Mouse (Mus musculus): ENCODE data around the gene Frmd6.

Frmd6 gene

GRCm38 (mm10) chr12:70906867-70907266, 81.6 kb downstream of the Frmd6 start:
- no peak for DNase-seq

GRCm38 (mm10) chr12:70907651-70908050, 82.3 kb downstream of the Frmd6 start:
- DNase-seq, result no peak

GRCm38 (mm10) chr12:70908076-70908475, 82.8 kb downstream of the Frmd6 start:
- DNase-seq, result no peak

GRCm38 (mm10) chr12:70910241-70910720, 85.0 kb downstream of the Frmd6 start:
- peak; percentile 67 for DNase-seq

- peak; percentile 80 for DNase-seq
Measured at GRCm38 (mm10) chr12:70911029-70911428, 85.7 kb downstream of the Frmd6 start.

GRCm38 (mm10) chr12:70911676-70912379, 86.5 kb downstream of the Frmd6 start:
- no peak for DNase-seq

- peak; percentile 56 for DNase-seq
Measured at GRCm38 (mm10) chr12:70913429-70913828, 88.1 kb downstream of the Frmd6 start.

GRCm38 (mm10) chr12:70914387-70914786, 89.1 kb downstream of the Frmd6 start:
- no peak for DNase-seq

- no peak for DNase-seq
Measured at GRCm38 (mm10) chr12:70929781-70930180, 104.5 kb downstream of the Frmd6 start.

- DNase-seq, result no peak
Measured at GRCm38 (mm10) chr12:70937150-70937549, 111.8 kb downstream of the Frmd6 start.

GRCm38 (mm10) chr12:70937571-70938384, 112.5 kb downstream of the Frmd6 start, which contains the start of gene Actr10:
Gene Actr10, plus strand, starts transcription at chr12:70937857.
- DNase-seq, result peak; percentile 92

- no peak for DNase-seq
Measured at GRCm38 (mm10) chr12:70940806-70941205, 115.5 kb downstream of the Frmd6 start.

- DNase-seq, result no peak
Measured at GRCm38 (mm10) chr12:70944181-70944580, 118.9 kb downstream of the Frmd6 start.

GRCm38 (mm10) chr12:70946585-70947256, 121.4 kb downstream of the Frmd6 start:
- no peak for DNase-seq
